Mouse (Mus musculus) adrenal gland, adult 8-10 months (tissue): ENCODE measurements around the gene Myl3. TPM values are rescaled to one million over a fixed set of nuclear protein-coding genes. Genes with fewer than 3 reads are reported as not detected.

Experiments used
- DNase-seq: peaks from one replicate; pipeline ENCODE4 v3.0.0; 2022
- total RNA-seq, 4 experiments: library from RNA; stranded (reverse); gene quantifications; 2 replicates each; pipeline ENCODE4 v1.2.4; 2022

Gene Myl3
- total RNA-seq, 4 experiments from 2014 or later: 0.26 to 0.40 TPM; not detected in 2

DNA sequence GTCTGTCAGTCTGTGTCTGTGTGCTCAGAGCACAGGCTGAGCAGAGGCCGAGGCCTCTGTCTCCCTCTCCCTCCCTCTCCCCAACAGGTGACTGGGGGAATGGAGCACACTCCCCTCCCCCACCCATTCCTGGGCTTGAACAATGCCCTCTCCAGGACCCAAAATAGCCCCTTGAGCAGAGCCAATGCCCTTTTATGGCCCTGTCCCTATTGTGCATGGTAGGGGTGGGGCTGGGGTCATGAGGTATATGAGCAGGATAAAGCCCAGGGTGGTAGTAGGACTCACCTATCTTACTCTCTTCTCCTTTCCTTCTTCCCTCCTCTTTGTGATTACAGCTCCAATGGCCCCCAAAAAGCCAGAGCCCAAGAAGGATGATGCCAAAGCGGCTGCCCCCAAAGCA lies 21.7 kb downstream of the Myl3 start:
- DNase-seq: no peak

DNA sequence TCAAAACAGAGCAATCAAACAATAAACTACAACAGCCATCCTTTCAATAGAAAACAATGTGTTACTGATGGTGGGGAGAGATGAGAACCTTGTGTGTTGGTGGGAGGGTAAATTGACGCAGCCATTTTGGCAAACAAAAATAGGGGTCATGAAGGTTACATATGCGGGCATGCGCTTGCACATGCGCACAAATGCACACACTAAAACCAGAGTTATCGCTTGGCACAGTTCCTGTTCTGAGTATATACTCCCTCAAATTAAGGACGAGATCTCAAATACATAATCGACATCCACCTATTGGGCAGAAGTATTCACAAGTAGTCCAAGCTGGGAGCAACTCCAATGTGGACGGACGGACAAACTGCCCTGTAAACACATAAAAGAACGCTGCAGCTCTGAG lies 30.7 kb downstream of the Myl3 start:
- no peak for DNase-seq

DNA sequence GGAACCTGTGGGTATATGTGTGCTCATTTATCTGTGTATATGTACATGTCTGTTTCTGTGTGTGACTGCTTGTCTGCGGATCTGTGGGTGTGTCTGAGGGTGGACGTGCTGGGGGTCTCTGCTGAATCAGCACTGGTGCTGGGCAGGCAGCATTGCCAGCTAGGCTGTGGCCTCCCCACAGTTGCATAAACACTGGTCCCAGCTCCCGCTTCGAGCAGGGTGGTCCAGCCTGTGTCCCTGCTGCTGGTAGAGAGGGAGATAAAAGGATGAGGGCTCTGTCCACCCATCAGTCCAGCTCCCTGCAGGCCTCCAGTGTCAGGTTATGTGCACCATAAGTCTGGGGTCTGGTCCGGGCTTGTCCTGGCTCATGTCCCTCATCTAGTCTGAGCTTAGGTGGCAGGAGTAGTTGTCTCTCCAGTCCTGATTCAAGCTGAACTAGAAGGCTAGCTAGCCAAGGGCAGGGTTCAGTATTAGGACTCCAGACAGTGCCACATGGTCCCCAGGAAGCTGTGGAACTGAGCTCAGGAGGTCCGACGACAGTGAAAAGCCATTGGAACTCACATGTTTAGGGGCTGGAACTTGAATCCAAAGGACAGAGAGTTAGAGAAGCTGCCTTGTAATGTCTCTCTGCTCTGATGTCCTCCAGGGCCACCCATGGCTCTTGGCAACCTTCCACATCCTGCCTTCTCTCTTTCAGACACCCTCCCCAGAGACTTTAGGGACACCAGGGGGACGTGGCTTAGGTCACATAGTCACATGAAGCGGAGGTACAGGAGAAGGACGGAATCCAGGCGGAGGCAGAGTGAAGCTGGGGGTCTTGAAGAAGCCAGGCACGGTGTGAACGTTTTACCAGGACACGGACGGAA lies 33.0 kb downstream of the Myl3 start:
- DNase-seq: no peak

DNA sequence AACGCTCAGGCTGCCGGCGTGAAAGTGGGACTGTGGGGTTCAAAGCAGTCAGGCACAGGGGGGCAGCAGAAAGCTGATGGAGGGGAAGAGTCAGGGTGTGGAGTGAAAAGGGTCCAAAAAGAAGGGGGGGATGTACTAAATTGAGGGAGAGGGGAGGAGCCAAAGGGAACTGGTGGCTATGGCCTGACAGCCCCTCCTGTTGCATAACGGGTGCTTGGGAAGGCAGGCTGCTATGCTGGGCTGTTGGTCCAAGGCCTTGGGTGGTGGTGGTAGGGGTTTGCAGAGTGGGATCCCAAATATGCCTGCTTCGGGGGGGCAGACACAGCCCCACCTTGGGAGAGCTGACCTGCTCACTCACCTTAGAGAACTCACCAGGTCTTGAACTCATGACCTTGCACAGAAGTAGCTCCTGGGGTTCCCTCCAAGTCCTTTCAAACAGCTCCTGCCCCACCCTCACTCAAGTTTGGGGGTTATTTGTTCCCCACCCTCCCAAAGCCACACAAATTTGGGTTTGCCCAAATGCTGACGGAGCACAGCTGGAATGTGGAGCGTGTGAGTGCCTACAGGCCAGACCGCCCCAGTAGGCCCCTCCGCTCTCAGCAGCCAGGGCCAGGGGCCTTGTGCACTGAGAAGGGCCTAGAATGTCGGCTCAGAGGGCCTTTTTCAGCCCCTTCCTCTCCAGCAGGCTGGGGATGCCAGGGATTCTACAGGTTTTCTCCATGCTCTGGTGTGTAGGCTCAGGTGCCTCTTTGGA lies 33.8 kb downstream of the Myl3 start:
- no peak for DNase-seq

DNA sequence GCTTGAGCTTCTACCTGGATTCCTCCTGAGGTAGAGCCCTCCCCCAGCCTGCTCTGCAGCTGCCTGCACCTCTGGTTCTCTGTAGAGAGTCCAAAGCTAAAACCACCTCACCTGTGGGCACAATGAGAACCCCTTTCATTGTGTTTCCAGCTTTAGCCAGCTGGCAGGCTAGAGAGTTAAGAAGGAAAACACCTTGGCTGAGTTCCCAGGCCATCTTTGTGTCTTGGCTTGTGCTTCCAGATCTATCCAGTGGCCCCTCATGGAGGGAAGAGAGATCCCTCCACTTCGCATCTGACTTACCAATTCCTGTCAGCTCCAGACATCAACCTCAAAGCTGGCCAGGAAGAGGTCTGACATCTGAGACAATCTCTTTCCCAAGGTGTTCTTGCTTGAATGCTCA lies 36.4 kb downstream of the Myl3 start:
- DNase-seq: no peak

DNA sequence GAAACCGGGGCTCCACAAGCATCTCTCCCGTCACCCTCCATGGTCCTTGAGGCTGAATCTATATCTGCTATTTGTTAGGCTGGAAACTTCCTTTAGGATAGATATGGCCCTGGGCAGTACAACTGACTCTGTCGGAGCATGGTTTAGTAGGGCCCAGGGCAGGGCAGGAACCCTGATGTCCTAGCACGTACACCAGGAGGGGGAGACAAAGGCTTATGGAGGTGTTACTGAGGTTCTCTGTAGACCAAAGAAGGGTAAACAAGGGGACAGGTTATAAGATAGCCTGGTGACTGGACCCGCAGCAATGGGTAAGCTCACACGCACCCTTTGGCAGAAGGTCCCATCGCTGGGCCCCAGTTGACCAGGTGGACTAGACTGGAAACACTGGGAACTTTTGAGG lies 36.9 kb downstream of the Myl3 start:
- DNase-seq: no peak

DNA sequence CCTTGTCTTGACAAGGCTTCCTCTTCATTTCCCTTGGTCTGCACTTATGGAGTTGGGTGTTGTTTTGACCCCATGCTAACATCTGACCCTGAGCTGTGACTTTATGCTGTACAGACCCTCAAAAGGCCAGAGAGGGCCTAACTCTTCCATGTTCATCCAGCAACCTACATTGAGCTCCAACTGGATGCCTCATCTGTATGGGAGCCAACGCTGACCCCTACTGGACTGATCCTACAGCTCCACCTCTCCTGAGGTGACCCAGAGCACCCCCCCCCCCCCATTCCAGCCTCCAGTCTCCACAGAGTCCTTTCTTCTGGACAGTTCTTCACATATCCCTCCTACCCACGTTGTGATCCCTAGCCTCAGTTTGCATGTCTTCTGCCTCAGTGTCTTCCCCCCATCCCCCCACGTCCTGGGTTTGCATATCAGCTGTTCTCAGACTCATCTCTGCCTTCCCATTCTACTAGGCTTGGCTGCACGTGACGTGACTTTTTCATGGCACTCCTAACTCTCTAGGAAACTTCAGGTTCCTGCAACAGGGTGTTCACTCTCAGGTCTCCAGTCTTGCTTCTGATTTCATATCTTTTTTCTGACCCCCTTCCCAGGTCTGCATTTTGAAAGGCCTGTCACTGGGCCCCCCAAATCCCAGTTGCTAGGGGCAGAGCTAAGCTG lies 37.7 kb downstream of the Myl3 start:
- DNase-seq: no peak

DNA sequence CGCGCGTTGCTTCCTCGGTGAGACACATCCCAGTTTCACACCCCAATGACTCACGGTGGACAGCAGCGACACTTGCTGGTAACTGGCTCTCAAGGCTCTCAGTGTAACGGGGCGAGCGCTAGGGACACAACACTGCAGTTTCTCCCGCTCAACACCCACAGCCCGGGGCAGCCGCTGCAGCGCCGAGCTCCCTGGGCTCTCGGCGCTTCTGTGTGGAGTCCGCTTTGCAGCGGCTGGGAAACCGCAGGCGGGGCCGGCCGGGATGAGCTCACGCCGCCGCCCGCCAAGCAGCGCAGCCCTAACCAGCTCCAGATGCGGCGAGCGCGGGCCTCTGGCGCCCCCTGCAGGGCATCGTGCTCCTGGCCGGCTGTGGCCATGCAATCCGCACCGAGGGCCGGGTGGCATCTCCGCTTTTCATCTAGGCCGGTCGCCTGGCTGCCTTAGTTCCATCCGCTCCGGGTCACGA lies 39.6 kb downstream of the Myl3 start:
- peak; percentile 86 for DNase-seq

DNA sequence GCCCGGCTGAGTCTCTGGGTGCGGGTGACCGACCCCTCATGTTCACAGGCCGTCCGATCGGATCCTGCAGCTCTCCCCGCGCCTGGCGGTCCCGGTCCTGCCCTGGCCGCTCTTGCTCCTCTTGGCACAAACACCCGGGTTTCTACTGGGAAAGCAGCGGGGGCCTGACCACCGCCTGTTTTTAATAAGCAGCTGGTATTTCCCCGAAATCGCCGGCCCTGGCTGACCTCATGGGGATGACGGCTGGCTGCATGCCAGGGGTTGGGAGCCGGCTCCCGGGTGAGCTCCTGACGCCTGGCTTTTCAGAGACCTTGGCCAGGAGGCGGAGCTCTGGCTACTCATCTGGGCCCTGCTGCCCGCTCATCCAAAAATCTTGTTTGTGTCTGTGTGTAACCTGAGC lies 40.1 kb downstream of the Myl3 start:
- peak; percentile 88 for DNase-seq

DNA sequence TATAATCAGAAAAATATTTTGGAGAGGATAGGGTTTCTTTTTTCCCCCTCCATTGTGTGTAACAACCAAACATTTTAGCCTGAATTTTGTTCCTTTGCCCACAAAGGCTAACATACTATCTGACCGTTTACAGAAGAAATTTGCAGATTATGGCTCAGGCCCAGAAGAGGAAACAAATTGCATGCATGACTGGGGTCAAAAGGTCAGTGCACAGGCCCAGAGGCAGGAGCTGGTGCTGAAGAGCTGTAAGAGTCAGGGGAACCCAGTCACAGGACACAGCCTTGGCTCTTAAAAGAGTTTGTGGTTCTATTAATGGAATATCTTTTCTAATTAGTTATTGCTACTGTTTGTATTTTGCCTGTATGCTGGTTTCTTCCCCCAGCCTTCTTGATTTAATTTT lies 42.0 kb downstream of the Myl3 start:
- no peak for DNase-seq

DNA sequence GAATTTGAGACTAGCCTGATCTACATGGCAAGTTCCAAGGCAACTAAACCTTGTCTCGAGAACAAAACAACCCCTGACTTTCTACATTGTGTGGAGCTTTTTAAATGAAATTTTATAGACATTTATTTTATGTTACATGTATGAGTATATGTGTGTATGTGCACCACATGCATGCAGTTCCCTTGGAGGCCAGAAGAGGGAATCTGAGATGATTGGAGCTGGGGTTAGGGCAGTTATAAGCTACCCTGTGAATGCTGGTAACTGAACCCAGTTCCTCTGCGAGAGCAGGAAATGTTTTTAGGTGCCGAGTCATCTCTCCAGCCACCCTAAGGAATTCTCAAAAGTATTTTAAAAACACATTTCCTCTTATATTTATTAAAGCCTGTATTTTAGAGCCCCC lies 46.5 kb downstream of the Myl3 start:
- DNase-seq: no peak

DNA sequence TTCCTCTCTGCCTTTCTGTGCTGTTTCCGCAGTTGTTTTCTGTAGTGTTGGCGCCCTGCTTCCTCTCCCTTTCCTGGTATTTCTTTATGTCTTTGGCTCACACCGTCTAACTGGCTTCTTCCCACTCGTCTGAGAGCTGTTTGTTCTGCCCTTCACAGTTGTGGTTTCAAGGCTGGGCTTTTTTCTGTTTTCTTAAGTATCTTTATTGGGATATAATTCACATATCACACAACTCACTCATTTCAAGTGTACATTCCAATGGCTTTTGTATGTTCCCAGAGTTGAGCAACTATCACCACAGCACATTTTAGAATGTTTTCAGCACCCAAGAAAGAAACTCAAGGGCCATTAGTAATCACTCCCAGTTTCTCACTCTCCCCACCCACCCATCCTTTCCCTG lies 48.8 kb downstream of the Myl3 start:
- DNase-seq: no peak

DNA sequence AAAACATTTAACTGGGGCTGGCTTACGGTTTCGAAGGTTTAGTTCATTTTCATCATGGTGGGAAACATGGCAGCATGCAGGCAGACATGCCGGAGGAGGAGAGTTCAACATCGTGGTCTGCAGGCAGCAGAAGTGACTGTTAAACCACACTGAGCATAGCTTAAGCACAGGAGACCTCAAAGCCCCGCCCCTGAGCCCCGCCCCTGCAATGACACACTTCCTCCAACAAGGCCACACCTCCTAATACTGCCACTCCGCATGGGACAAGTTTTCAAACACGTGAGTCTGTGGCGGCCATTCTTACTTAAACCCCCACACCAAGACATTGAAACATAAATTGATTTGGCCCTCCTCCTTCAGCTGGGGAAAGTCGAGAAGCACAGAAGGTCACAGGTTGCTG lies 55.4 kb downstream of the Myl3 start:
- no peak for DNase-seq

DNA sequence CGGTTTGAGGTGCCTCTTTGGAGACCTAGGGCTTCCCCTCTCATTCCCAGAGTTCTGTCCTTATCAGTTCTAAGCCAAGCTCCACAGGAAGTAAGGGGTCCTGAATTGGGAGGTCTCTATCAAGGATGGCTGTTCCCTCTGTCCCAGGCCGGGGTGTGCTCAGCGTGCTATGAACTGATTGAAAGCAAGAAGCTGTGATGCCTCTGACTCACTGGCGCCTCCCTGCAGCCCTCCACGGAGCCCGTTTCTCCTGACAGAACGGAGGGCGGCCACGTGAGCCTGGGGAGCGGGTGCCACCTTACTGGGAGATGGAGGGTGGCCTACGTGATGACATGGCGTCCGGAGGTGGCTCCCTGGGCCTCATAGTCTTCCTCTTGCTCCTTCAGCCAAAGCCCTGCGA lies 56.2 kb downstream of the Myl3 start, which contains the start of gene Prss42:
Gene Prss42 (plus strand): TSS at position 301 of the 400 bp plus-strand sequence.
- no peak for DNase-seq

DNA sequence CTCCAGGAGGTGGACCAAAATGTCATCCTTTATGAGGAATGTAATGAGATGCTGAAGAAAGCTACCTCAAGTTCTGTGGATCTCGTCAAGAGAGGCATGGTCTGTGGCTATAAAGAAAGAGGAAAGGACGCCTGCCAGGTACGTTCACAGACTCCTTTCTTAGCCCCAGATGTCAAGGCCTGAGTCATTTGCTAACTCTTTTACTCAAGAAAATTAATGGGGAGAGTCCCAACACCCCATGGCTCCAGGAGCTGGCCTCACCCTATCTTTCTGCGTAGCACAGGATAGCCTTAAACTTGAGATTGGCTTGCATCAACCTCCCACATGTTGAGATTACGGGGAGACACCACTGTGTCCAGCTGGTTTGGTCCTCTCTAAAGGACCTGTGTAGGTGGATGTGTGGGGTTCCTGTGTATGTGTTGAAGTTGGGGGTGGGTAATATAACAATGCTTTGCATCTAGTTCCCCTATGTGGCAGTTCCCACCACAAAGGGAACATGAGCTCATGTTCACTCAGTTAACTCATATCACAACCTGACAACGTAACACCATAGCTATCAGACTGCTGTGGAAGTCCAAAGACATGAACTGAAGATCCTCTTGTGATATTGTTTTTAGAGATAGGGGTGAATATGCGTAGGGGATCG lies 59.3 kb downstream of the Myl3 start:
- DNase-seq: no peak

DNA sequence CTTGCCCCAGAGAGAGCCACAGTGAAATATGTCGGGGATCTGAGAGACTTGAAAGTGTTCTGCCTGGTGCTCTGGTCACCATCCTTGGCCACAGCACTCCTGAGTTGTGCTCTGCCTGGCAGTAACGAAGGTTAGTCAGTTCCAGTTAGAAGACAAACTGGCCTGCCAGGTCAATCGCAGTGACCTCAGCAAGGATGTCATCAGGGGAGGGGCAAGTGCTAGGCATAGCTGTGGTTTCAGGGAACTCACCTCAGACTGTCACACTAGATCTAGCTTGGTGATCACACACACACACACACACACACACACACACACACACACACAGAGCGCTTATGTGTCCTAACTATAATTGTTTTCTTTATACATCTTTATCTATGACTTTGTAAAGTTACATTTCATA lies 61.6 kb downstream of the Myl3 start:
- DNase-seq: no peak

DNA sequence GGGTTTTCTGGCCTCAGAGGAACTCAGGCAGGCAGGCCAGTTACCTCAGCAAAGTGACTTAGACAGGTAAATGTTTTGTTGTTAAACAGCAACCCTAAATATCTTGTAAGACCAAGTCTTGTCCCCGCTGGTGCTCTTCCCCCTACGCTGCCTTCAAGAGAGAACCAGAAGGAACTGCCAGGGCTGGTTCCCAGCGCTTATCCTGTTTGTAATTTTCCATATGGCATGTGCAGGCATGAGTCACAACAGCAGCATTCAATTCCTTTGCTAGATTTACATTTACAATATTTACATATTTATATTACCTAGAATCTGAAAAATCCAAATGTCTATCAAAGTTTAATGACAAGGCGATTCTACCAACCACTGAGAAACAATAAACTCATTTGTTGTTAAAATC lies 68.4 kb downstream of the Myl3 start:
- no peak for DNase-seq

DNA sequence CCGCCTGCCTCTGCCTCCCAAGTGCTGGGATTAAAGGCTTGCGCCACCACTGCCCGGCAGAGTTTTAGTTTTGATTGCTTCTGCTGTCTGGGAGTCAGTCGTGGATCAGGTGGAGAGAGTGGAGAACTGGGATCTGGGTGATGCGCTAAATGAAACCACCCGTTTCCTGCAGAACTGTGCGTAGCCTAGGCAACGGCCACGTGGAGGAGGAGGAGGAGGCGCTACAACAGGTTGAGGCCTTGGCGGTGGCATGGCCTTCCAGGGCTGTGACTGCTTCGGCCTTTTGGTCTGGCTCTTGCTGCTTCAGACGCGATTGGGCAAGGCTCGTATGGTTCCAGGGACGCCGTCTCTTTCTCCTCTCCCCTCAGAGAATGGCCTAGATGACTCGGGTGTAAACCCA lies 72.1 kb downstream of the Myl3 start, which contains the start of gene Prss44:
Gene Prss44 (plus strand): TSS at position 206 of the 400 bp plus-strand sequence.
- no peak for DNase-seq
